Mouse (Mus musculus): Measurements from ENCODE around the gene Slc39a2. TPM values are rescaled to one million over a fixed set of nuclear protein-coding genes. Genes with fewer than 3 reads are reported as not detected.

Slc39a2 gene
- polyA plus RNA-seq, 1 experiment from 2014 or later: 8.1 TPM

GRCm38 (mm10) chr14:51884031-51884544 is 8.6 kb upstream of the Slc39a2 start:
- Histone ChIP-seq H3K9me3 (replicated peaks) (no peaks in the 10 kb centered on the region), H3K9ac (no peak overlapping the region), H3K4me2 (replicated peaks) (peak overlapping the region; percentile 85), H3K27ac (replicated peaks) (peak overlapping the region; percentile 84), H3K36me3 (peaks cover 24% of the 10 kb centered on the region), H3K4me1 (peaks cover 13% of the 10 kb centered on the region), H3K27me3 (no peaks in the 10 kb centered on the region), H3K4me3 (replicated peaks) (peak overlapping the region; percentile 79)
- WGBS: under 1% methylated on average over 14 of the region's 14 CpGs
- ATAC-seq (ENCODE audit: insufficient number of reproducible peaks, low FRiP score, low TSS enrichment, low read depth): no peak; the same call in 1 of the 2 replicates

- under 1% methylated on average over 43 of the region's 43 CpGs for WGBS
- Histone ChIP-seq H3K27ac (replicated peaks) (peak within 1 kb of the TSS; percentile 84), H3K9me3 (replicated peaks) (no peaks in the 10 kb centered on the region), H3K4me2 (replicated peaks) (peak within 1 kb of the TSS; percentile 85), H3K4me1 (peaks cover 13% of the 10 kb centered on the region), H3K36me3 (peaks cover 31% of the 10 kb centered on the region), H3K4me3 (replicated peaks) (peak within 1 kb of the TSS; percentile 79), H3K9ac (peak within 1 kb of the TSS; percentile 59), H3K27me3 (no peaks in the 10 kb centered on the region)
- peak; percentile 96 for ATAC-seq (ENCODE audit: insufficient number of reproducible peaks, low FRiP score, low TSS enrichment, low read depth)
Measured at GRCm38 (mm10) chr14:51884598-51885331, 7.9 kb upstream of the Slc39a2 start, which contains the start of gene Mettl17. TSS of gene Mettl17 (plus strand) at chr14:51884842.

- peak overlapping the region; percentile 79 for H3K4me3 ChIP-seq (replicated peaks)
- WGBS: 57% methylated on average over 6 of the region's 6 CpGs
- no peak for ATAC-seq (ENCODE audit: insufficient number of reproducible peaks, low FRiP score, low TSS enrichment, low read depth)
- H3K4me1 ChIP-seq: peaks cover 13% of the 10 kb centered on the region
- H3K4me2 ChIP-seq (replicated peaks): peak overlapping the region; percentile 85; the same call in 1 of the 2 replicates
- no peaks in the 10 kb centered on the region for H3K27me3 ChIP-seq
- peak overlapping the region; percentile 2; the same call in 1 of the 2 replicates for H3K9ac ChIP-seq
- H3K27ac ChIP-seq (replicated peaks): no peak overlapping the region
- peaks cover 42% of the 10 kb centered on the region for H3K36me3 ChIP-seq
- H3K9me3 ChIP-seq (replicated peaks): no peaks in the 10 kb centered on the region
Measured at GRCm38 (mm10) chr14:51886051-51886450, 6.6 kb upstream of the Slc39a2 start.

GRCm38 (mm10) chr14:51889833-51890232 is 2.9 kb upstream of the Slc39a2 start:
- Histone ChIP-seq H3K4me2 (replicated peaks) (no peak overlapping the region), H3K36me3 (peaks cover 51% of the 10 kb centered on the region), H3K4me3 (replicated peaks) (no peak overlapping the region), H3K27ac (replicated peaks) (no peak overlapping the region), H3K9ac (no peak overlapping the region), H3K9me3 (replicated peaks) (no peaks in the 10 kb centered on the region), H3K27me3 (no peaks in the 10 kb centered on the region), H3K4me1 (peaks cover 13% of the 10 kb centered on the region)
- 88% methylated on average over 6 of the region's 6 CpGs for WGBS
- no peak for ATAC-seq (ENCODE audit: insufficient number of reproducible peaks, low FRiP score, low TSS enrichment, low read depth)

GRCm38 (mm10) chr14:51893094-51893794 is 555 bp downstream of the Slc39a2 start:
- no peak for ATAC-seq (ENCODE audit: insufficient number of reproducible peaks, low FRiP score, low TSS enrichment, low read depth)
- no peak overlapping the region for H3K9ac ChIP-seq
- H3K9me3 ChIP-seq (replicated peaks): no peaks in the 10 kb centered on the region
- 0 out of 2 replicates have a peak overlapping the region, but pooled peaks have one; percentile 8 for H3K27ac ChIP-seq (replicated peaks)
- H3K4me1 ChIP-seq: no peaks in the 10 kb centered on the region
- H3K36me3 ChIP-seq: peaks cover 34% of the 10 kb centered on the region
- WGBS: 25% methylated on average over 10 of the region's 10 CpGs
- no peaks in the 10 kb centered on the region for H3K27me3 ChIP-seq
- H3K4me3 ChIP-seq (replicated peaks): no peak overlapping the region
- H3K4me2 ChIP-seq (replicated peaks): no peak overlapping the region

GRCm38 (mm10) chr14:51893809-51894208 is 1.1 kb downstream of the Slc39a2 start:
- peaks cover 30% of the 10 kb centered on the region for H3K36me3 ChIP-seq
- no peaks in the 10 kb centered on the region for H3K27me3 ChIP-seq
- H3K4me3 ChIP-seq (replicated peaks): no peak overlapping the region
- no peak for ATAC-seq (ENCODE audit: insufficient number of reproducible peaks, low FRiP score, low TSS enrichment, low read depth)
- H3K9ac ChIP-seq: no peak overlapping the region
- no peak overlapping the region for H3K27ac ChIP-seq (replicated peaks)
- no peak overlapping the region for H3K4me2 ChIP-seq (replicated peaks)
- H3K9me3 ChIP-seq (replicated peaks): no peaks in the 10 kb centered on the region
- no peaks in the 10 kb centered on the region for H3K4me1 ChIP-seq
- WGBS: 55% methylated on average over 3 of the region's 3 CpGs

- 67% methylated on average over 14 of the region's 14 CpGs for WGBS
- no peak for ATAC-seq (ENCODE audit: insufficient number of reproducible peaks, low FRiP score, low TSS enrichment, low read depth)
- Histone ChIP-seq H3K4me1 (no peaks in the 10 kb centered on the region), H3K36me3 (peaks cover 17% of the 10 kb centered on the region), H3K27me3 (no peaks in the 10 kb centered on the region), H3K9ac (no peak overlapping the region), H3K4me2 (replicated peaks) (no peak overlapping the region), H3K9me3 (replicated peaks) (no peaks in the 10 kb centered on the region), H3K4me3 (replicated peaks) (no peak overlapping the region), H3K27ac (replicated peaks) (no peak overlapping the region)
Measured at GRCm38 (mm10) chr14:51895071-51895470, 2.4 kb downstream of the Slc39a2 start.

GRCm38 (mm10) chr14:51896019-51896418 is 3.3 kb downstream of the Slc39a2 start:
- Histone ChIP-seq H3K4me2 (replicated peaks) (no peak overlapping the region), H3K27ac (replicated peaks) (no peak overlapping the region), H3K4me1 (no peaks in the 10 kb centered on the region), H3K9ac (no peak overlapping the region), H3K36me3 (peaks cover 9% of the 10 kb centered on the region), H3K27me3 (no peaks in the 10 kb centered on the region), H3K4me3 (replicated peaks) (no peak overlapping the region), H3K9me3 (replicated peaks) (no peaks in the 10 kb centered on the region)
- WGBS: 73% methylated on average over 6 of the region's 6 CpGs
- no peak for ATAC-seq (ENCODE audit: insufficient number of reproducible peaks, low FRiP score, low TSS enrichment, low read depth)

GRCm38 (mm10) chr14:51896539-51897170 is 4.0 kb downstream of the Slc39a2 start:
- no peak overlapping the region for H3K4me3 ChIP-seq (replicated peaks)
- no peak overlapping the region for H3K27ac ChIP-seq (replicated peaks)
- H3K27me3 ChIP-seq: no peaks in the 10 kb centered on the region
- no peak overlapping the region for H3K9ac ChIP-seq
- no peaks in the 10 kb centered on the region for H3K4me1 ChIP-seq
- 0 out of 2 replicates have a peak, but pooled peaks have one; percentile 48 for ATAC-seq (ENCODE audit: insufficient number of reproducible peaks, low FRiP score, low TSS enrichment, low read depth)
- 48% methylated on average over 8 of the region's 8 CpGs for WGBS
- H3K4me2 ChIP-seq (replicated peaks): no peak overlapping the region
- no peaks in the 10 kb centered on the region for H3K9me3 ChIP-seq (replicated peaks)
- peaks cover 3% of the 10 kb centered on the region for H3K36me3 ChIP-seq

GRCm38 (mm10) chr14:51899351-51899750 is 6.7 kb downstream of the Slc39a2 start:
- no peak overlapping the region for H3K9ac ChIP-seq
- 86% methylated on average over 1 of the region's 1 CpGs for WGBS
- ATAC-seq (ENCODE audit: insufficient number of reproducible peaks, low FRiP score, low TSS enrichment, low read depth): no peak
- H3K27ac ChIP-seq (replicated peaks): no peak overlapping the region
- H3K4me2 ChIP-seq (replicated peaks): no peak overlapping the region
- no peaks in the 10 kb centered on the region for H3K27me3 ChIP-seq
- H3K4me1 ChIP-seq: no peaks in the 10 kb centered on the region; the same call in 1 of the 2 replicates
- H3K36me3 ChIP-seq: no peaks in the 10 kb centered on the region
- no peak overlapping the region for H3K4me3 ChIP-seq (replicated peaks)
- no peaks in the 10 kb centered on the region for H3K9me3 ChIP-seq (replicated peaks)
